26 mouse cellular contexts compared by ENCODE assay signal in the genomic region with DNA sequence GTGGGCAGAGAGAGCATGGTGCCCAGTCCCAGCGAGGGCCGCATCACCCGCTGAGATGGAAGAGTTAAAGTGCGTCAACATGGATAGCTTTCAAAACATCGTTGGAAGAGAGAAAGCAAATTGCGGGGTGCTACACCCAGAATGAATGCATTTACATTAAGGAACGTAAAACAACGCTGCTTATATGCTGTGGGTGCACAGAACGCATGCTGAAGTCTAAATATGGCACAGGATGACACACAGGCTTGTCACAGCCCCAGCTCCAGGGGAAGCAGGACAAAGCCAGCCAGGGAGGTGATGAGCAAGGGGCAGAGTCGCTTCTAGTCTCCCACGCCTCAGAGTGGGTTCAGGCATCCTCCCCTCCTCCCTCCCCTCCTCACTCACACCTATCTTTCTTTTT. TPM values are rescaled to one million over a fixed set of nuclear protein-coding genes. Genes with fewer than 3 reads are reported as not detected.
DNase-seq lines count a peak whose midpoint lies in the region; TF ChIP-seq lines count a peak whose summit lies in the region.
"Had no signal": no experiment of that assay in that cellular context is flagged by ENCODE, and none has a peak within 500 bp of the region (broad histone marks: within the 10 kb centered on the region; RNA-seq: fewer than 3 reads in every experiment).

No protein-coding gene starts in this region.

- no peak overlapping the region for H3K4me3 ChIP-seq in olfactory bulb, adult 2 months (ENCODE audit: insufficient read depth, low read depth, low read length)
- H3K4me3 ChIP-seq: embryonic facial prominence, embryonic 10.5 days; heart, embryonic 10.5 days; limb, embryonic 10.5 days; stomach, embryonic 15.5 days had no signal

- peak overlapping the region; percentile 93 for H3K27ac ChIP-seq in olfactory bulb, adult 2 months (ENCODE audit: insufficient read depth, low read depth, low read length)
- H3K27ac ChIP-seq: embryonic facial prominence, embryonic 10.5 days; heart, embryonic 10.5 days; hindbrain, embryonic 14.5 days; limb, embryonic 10.5 days; macrophage; stomach, embryonic 15.5 days had no signal

- TF ChIP-seq CTCF in olfactory bulb, adult 2 months (IDR thresholded peaks at IDR 0.05; ENCODE audit: insufficient read depth, low read depth, low read length), result no peak

- TF ChIP-seq POLR2A in olfactory bulb, adult 2 months (IDR thresholded peaks at IDR 0.05; ENCODE audit: insufficient read depth, low read depth, low read length), result no peak

- intact Hi-C loops in left cerebral cortex, postnatal 4 days (cut with DNase I), result no loop called here

- H3K4me1 ChIP-seq in olfactory bulb, adult 2 months (ENCODE audit: control insufficient read depth, insufficient read depth, low read length), result peaks cover 55% of the 10 kb centered on the region

- 25% methylated on average over 11 of the region's 11 CpGs for WGBS in olfactory bulb, adult 2 months

- DNase-seq in left cerebral cortex, adult 18-20 months (ENCODE audit: low spot score in 2 of 2), result peak; percentile 46 to 65
- DNase-seq in left cerebral cortex, postnatal 4 days, result no peak
- DNase-seq in brain, adult 2 months (ENCODE audit: low read depth, low spot score), result peak; percentile 91
- no peak for DNase-seq in thymus, postnatal 4 days
- DNase-seq in embryo, embryonic 9.5 days (ENCODE audit: extremely low spot score), result no peak
- DNase-seq in lung, postnatal 4 days, result no peak
- DNase-seq: adrenal gland, postnatal 14 days; cerebellum, adult 11 months; cerebellum, adult 9-11 months; forebrain, postnatal 0 days; gastrocnemius, postnatal 36 days; heart, postnatal 4 days; kidney, adult 18-20 months; layer of hippocampus, adult 9-11 months; thymus, adult 18-20 months had no signal

RNA-seq across cellular contexts. Expression of a gene that starts 27.0 kb away (rescaled TPM):
- 10 to 100 TPM; 55.1 to 61.1 TPM for total RNA-seq in left cerebral cortex, adult 18-20 months (2021)
- 10 to 100 TPM in 1 of 2 experiments, 1 to 10 TPM in 1; 8.3 to 12.3 TPM for total RNA-seq in left cerebral cortex, postnatal 4 days (2021)
- polyA plus RNA-seq in olfactory bulb, adult 2 months (2012; ENCODE audit: insufficient read depth, insufficient read length, low replicate concordance, missing spikeins), result not detected in 2 replicates
- total RNA-seq: common myeloid progenitor, adult 5-6 weeks; liver, adult 2 months had no signal
- polyA plus RNA-seq: inflammation-experienced regulatory T-cells, adult 6 months; liver, adult 2 months; liver, embryonic 16.5 days; macrophage had no signal

Comparison
In these comparisons a context has a peak if more than half of its experiments do, and no peak if none do; other contexts are left out.
1. DNase-seq: peak in left cerebral cortex, adult 18-20 months (2 of 2) and brain, adult 2 months (single experiment); none in left cerebral cortex, postnatal 4 days (single experiment), thymus, postnatal 4 days (single experiment), embryo, embryonic 9.5 days (single experiment) and lung, postnatal 4 days (0 of 2).
2. RNA of a gene that starts 27.0 kb away (total RNA-seq): 55.1 to 61.1 TPM in left cerebral cortex, adult 18-20 months; 8.3 to 12.3 TPM in left cerebral cortex, postnatal 4 days; every median in the first group is over 4 times any median in the second.